Mouse (Mus musculus): ENCODE data around the gene Rnf13. TPM values are rescaled to one million over a fixed set of nuclear protein-coding genes. Genes with fewer than 3 reads are reported as not detected.

The Rnf13 gene
- polyA plus RNA-seq (2017; shearing (Covaris generic)), result 53.8 TPM

DNA sequence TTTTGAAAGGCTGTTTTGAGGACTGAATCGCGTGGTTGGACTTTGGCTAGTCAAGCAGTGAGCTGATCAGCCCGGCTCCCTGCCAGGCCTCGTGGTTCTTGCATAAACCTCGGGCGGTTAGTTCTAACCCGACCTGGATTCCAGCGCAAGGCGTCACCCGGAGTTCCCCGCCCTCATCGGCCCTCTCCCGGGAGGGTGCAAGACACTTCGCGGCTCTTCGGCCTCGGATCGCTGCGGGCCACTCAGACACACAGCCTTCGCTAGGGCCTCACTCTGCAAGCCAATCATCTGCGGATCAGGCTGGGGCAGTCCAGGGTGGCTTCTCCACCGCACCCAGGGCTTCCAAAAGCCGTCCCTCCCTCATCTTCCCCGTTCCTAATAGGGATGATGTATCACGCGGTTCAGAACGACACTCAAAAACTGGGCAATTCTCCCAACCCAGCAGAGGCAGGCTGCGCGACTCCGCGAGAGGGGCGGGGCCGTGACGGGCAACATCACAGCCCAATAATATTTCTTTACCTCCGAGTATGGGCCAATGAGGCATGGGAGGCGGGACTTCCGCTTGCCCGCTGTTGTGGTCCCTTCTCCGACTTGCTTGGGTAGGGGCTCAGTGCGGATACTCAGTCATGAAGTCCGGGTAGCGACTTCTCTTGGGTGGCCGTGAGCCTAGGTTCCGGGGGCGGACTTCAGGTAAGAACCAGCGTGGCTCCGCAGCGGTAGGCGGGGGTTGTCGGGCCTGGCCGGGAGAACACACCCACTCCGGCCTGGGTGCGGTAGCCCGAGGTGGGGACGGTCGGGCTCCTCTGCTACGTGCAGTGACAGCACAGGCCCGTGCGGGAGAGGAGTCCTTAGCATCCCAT, at the start of gene Rnf13:
Gene Rnf13 (plus strand): TSS at position 552 of the 860 bp plus-strand sequence.

DNA sequence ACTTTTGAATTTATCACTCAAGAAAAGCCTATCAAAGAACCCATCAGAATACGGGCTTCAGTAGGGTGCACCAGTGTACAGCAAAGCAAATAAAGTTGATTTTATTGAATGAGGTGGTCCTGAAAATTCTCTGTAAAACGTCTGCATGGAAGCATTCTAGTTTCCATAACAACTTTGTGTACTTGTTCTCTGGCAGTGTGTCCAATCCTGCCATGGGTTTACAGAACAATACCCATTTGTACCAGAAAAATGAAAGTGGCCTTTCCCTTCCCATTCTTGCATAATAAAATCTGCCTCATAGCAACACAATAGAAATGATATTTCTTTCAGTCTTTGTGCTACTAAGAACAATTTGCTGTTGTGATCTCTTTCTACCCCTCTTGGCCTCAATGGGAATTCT, 43.1 kb upstream of the Rnf13 start, which contains the start of gene Ankub1:
Gene Ankub1 (minus strand): TSS at position 81 of the 400 bp plus-strand sequence.

DNA sequence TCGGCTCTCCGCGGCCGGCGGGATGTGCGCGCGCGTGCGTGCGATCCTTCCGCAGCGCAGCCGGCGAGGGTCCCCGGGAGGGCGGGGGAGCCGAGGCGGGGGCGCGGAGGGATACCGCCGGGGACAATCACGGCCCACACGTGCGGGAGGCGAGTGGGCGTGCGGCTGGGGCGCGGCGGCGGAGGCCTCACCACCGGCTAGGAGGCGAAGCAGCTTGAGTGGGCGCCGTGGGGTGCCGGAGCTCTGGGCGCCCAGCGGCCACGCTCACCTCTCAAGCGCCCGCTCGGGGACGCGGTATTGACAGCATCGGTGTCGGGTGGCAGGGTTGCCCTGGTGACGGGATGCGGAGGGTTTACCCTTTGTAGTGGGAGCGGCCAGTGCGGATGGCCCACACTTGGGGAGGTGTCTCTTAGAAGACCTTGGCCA, 111.9 kb downstream of the Rnf13 start, which contains the start of gene Pfn2:
Gene Pfn2 (minus strand): TSS at position 320 of the 426 bp plus-strand sequence.

Other genes starting within 250 kb of the Rnf13 start
- 0.07 TPM for gene Wwtr1, start 160.2 kb upstream of the Rnf13 start, polyA plus RNA-seq (2017; shearing (Covaris generic))
- gene Commd2, start 84.3 kb upstream of the Rnf13 start, polyA plus RNA-seq (2017; shearing (Covaris generic)), result 27.2 TPM
- gene Ankub1, start 43.3 kb upstream of the Rnf13 start, polyA plus RNA-seq (2017; shearing (Covaris generic)), result 0.51 TPM
- gene Pfn2, start 112.0 kb downstream of the Rnf13 start, polyA plus RNA-seq (2017; shearing (Covaris generic)), result 5.5 TPM